ENCODE assay signal across 9 mouse cellular contexts in the genomic region with DNA sequence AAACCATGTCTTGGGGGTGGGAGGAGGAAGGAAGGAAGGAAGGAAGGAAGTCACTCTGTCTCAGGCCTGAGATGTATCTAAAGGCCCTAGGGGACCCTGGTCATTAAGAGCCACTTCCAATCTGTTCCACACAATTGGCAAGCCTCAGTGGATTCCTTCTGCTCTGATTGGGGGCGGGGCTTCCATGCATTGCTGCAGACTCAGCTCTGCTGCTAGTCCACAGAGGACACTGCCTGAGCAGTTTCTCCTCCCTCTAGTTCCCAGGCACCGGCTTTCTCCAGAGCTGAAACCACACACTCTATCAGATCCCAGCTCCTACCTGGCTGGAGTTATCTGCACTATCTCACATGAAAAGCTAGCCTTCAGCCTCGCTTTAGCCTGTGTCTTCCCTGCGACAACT. TPM values are rescaled to one million over a fixed set of nuclear protein-coding genes. Genes with fewer than 3 reads are reported as not detected.
A peak's percentile ranks its signal among the peaks of the same experiment; 100 is the strongest.
DNase-seq lines count a peak whose midpoint lies in the region; ATAC-seq lines count a peak whose summit lies in the region.
"Had no signal": no experiment of that assay in that cellular context is flagged by ENCODE, and none has a peak within 500 bp of the region (broad histone marks: within the 10 kb centered on the region; RNA-seq: fewer than 3 reads in every experiment).

No protein-coding gene starts in this region.

- 73% methylated on average over 4 of the region's 4 CpGs for WGBS in midbrain, embryonic 13.5 days
- 67% methylated on average over 4 of the region's 4 CpGs for WGBS in midbrain, embryonic 11.5 days
- WGBS in neural tube, embryonic 15.5 days: 59% methylated on average over 4 of the region's 4 CpGs
- WGBS in forebrain, embryonic 12.5 days: 76% methylated on average over 4 of the region's 4 CpGs

- peak; percentile 28 for DNase-seq in embryo, embryonic 11 days
- DNase-seq in embryo, embryonic 9.5 days (ENCODE audit: extremely low spot score): no peak
- DNase-seq in midbrain, embryonic 11.5 days (ENCODE audit: low spot score, missing footprints): no peak
- peak; percentile 32 for DNase-seq in kidney, adult 18-20 months
- DNase-seq in urinary bladder, postnatal 10 days (ENCODE audit: low spot score): no peak

- no peak overlapping the region for H3K4me3 ChIP-seq in midbrain, embryonic 13.5 days (replicated peaks)
- H3K4me3 ChIP-seq in midbrain, embryonic 11.5 days (ENCODE audit: low read depth, low read length): no peak overlapping the region
- H3K4me3 ChIP-seq in neural tube, embryonic 15.5 days (replicated peaks): no peak overlapping the region
- H3K4me3 ChIP-seq in forebrain, embryonic 12.5 days (replicated peaks): no peak overlapping the region
- H3K4me3 ChIP-seq: heart, embryonic 13.5 days had no signal

- H3K27ac ChIP-seq in midbrain, embryonic 13.5 days: no peak overlapping the region
- no peak overlapping the region for H3K27ac ChIP-seq in midbrain, embryonic 11.5 days (ENCODE audit: low read depth, low read length)
- 0 out of 2 replicates have a peak overlapping the region, but pooled peaks have one; percentile 41 for H3K27ac ChIP-seq in neural tube, embryonic 15.5 days (replicated peaks)
- H3K27ac ChIP-seq in forebrain, embryonic 12.5 days: no peak overlapping the region
- H3K27ac ChIP-seq: heart, embryonic 13.5 days had no signal

- no peaks in the 10 kb centered on the region; the same call in 1 of the 2 replicates for H3K9me3 ChIP-seq in midbrain, embryonic 13.5 days
- peaks cover 4% of the 10 kb centered on the region; the same call in 1 of the 2 replicates for H3K9me3 ChIP-seq in midbrain, embryonic 11.5 days (ENCODE audit: control insufficient read depth, low read length)
- H3K9me3 ChIP-seq in neural tube, embryonic 15.5 days (replicated peaks): no peaks in the 10 kb centered on the region
- no peaks in the 10 kb centered on the region for H3K9me3 ChIP-seq in forebrain, embryonic 12.5 days

- H3K36me3 ChIP-seq in midbrain, embryonic 13.5 days: no peaks in the 10 kb centered on the region
- no peaks in the 10 kb centered on the region for H3K36me3 ChIP-seq in midbrain, embryonic 11.5 days (ENCODE audit: control insufficient read depth, insufficient read depth, low read length)
- no peaks in the 10 kb centered on the region; the same call in 1 of the 2 replicates for H3K36me3 ChIP-seq in neural tube, embryonic 15.5 days
- H3K36me3 ChIP-seq in forebrain, embryonic 12.5 days (replicated peaks): no peaks in the 10 kb centered on the region
- H3K36me3 ChIP-seq: heart, embryonic 13.5 days had no signal

- H3K4me1 ChIP-seq in midbrain, embryonic 13.5 days (replicated peaks): peaks cover 15% of the 10 kb centered on the region
- H3K4me1 ChIP-seq in midbrain, embryonic 11.5 days (ENCODE audit: control insufficient read depth, insufficient read depth, low read length): peaks cover 5% of the 10 kb centered on the region; the same call in 1 of the 2 replicates
- peaks cover 20% of the 10 kb centered on the region for H3K4me1 ChIP-seq in neural tube, embryonic 15.5 days
- H3K4me1 ChIP-seq in forebrain, embryonic 12.5 days: peaks cover 12% of the 10 kb centered on the region; the same call in 1 of the 2 replicates

- peak; percentile 67; the same call in 1 of the 2 replicates for ATAC-seq in midbrain, embryonic 13.5 days
- no peak for ATAC-seq in midbrain, embryonic 11.5 days (ENCODE audit: low FRiP score)
- ATAC-seq in neural tube, embryonic 15.5 days (ENCODE audit: low FRiP score): peak; percentile 58
- ATAC-seq in forebrain, embryonic 12.5 days (ENCODE audit: low FRiP score): no peak

- H3K27me3 ChIP-seq in midbrain, embryonic 13.5 days: no peaks in the 10 kb centered on the region
- H3K27me3 ChIP-seq in midbrain, embryonic 11.5 days (ENCODE audit: control insufficient read depth, insufficient read depth, low read length): no peaks in the 10 kb centered on the region
- no peaks in the 10 kb centered on the region for H3K27me3 ChIP-seq in neural tube, embryonic 15.5 days (replicated peaks)
- no peaks in the 10 kb centered on the region for H3K27me3 ChIP-seq in forebrain, embryonic 12.5 days
- H3K27me3 ChIP-seq: heart, embryonic 13.5 days had no signal

- no peak overlapping the region for H3K9ac ChIP-seq in midbrain, embryonic 13.5 days (replicated peaks)
- no peak overlapping the region for H3K9ac ChIP-seq in midbrain, embryonic 11.5 days (ENCODE audit: low read length)
- H3K9ac ChIP-seq in neural tube, embryonic 15.5 days (replicated peaks): no peak overlapping the region
- H3K9ac ChIP-seq in forebrain, embryonic 12.5 days: no peak overlapping the region
- H3K9ac ChIP-seq: heart, embryonic 13.5 days had no signal

- no peak overlapping the region for H3K4me2 ChIP-seq in midbrain, embryonic 13.5 days (replicated peaks)
- H3K4me2 ChIP-seq in midbrain, embryonic 11.5 days: no peak overlapping the region
- peak overlapping the region; percentile 23 for H3K4me2 ChIP-seq in neural tube, embryonic 15.5 days
- H3K4me2 ChIP-seq in forebrain, embryonic 12.5 days: no peak overlapping the region
- H3K4me2 ChIP-seq: heart, embryonic 13.5 days had no signal

RNA-seq across cellular contexts. Expression of a gene that starts 21.8 kb away (rescaled TPM):
- polyA plus RNA-seq in midbrain, embryonic 13.5 days (2015; fragmentation: Nextera tagmentation; extraction: Ambion mirVana): 14.4 and 16.6 TPM in 2 replicates
- polyA plus RNA-seq in midbrain, embryonic 11.5 days (2014; fragmentation: Nextera tagmentation; extraction: Ambion mirVana): 9.7 and 10.1 TPM in 2 replicates
- 11.3 and 12.6 TPM in 2 replicates for polyA plus RNA-seq in neural tube, embryonic 15.5 days (2015; fragmentation: Nextera tagmentation; extraction: Ambion mirVana)
- polyA plus RNA-seq in forebrain, embryonic 12.5 days (2016; fragmentation: Nextera tagmentation; extraction: Ambion mirVana): 13.0 and 13.6 TPM in 2 replicates

Comparison
In these comparisons a context has a peak if more than half of its experiments do, and no peak if none do; other contexts are left out.
1. DNase-seq: peak in embryo, embryonic 11 days (single experiment) and kidney, adult 18-20 months (single experiment); none in embryo, embryonic 9.5 days (single experiment), midbrain, embryonic 11.5 days (single experiment) and urinary bladder, postnatal 10 days (single experiment).
2. ATAC-seq: peak in midbrain, embryonic 13.5 days (single experiment) and neural tube, embryonic 15.5 days (single experiment); none in midbrain, embryonic 11.5 days (single experiment) and forebrain, embryonic 12.5 days (single experiment).